Mouse (Mus musculus): ENCODE data around the gene Jaml. TPM values are rescaled to one million over a fixed set of nuclear protein-coding genes. Genes with fewer than 3 reads are reported as not detected.

Jaml gene
- polyA plus RNA-seq, 1 experiment = 3.8 TPM

GRCm38 (mm10) chr9:45055082-45055713 lies 23.8 kb upstream of the Jaml start, which contains the start of gene Mpzl3:
TSS of gene Mpzl3 (plus strand) at chr9:45055186.
- Histone ChIP-seq H3K27me3 (ENCODE audit: control insufficient read depth, insufficient read depth, low read length) (no peaks in the 10 kb centered on the region), H3K4me1 (ENCODE audit: control insufficient read depth, insufficient read depth, low read length) (peaks cover 6% of the 10 kb centered on the region; the same call in 1 of the 2 replicates), H3K27ac (ENCODE audit: insufficient read depth, low read length) (peak within 1 kb of the TSS; percentile 96), H3K4me3 (replicated peaks; ENCODE audit: insufficient read depth, low read depth, low read length) (peak within 1 kb of the TSS; percentile 93)
- WGBS = under 1% methylated on average over 33 of the region's 33 CpGs
- peak; percentile 89 to 90 for DNase-seq
- TF ChIP-seq CTCF (IDR thresholded peaks at IDR 0.05; ENCODE audit: borderline replicate concordance, insufficient read depth, low read depth, low read length) (no peak), POLR2A (IDR thresholded peaks at IDR 0.05; ENCODE audit: borderline replicate concordance, insufficient read depth, low read length) (peak; percentile 41; the same call in 1 of the 2 replicates)

GRCm38 (mm10) chr9:45058304-45058940 lies 20.6 kb upstream of the Jaml start:
- TF ChIP-seq POLR2A (IDR thresholded peaks at IDR 0.05; ENCODE audit: borderline replicate concordance, insufficient read depth, low read length) (no peak), CTCF (IDR thresholded peaks at IDR 0.05; ENCODE audit: borderline replicate concordance, insufficient read depth, low read depth, low read length) (no peak)
- Histone ChIP-seq H3K4me3 (replicated peaks; ENCODE audit: insufficient read depth, low read depth, low read length) (no peak overlapping the region), H3K27ac (ENCODE audit: insufficient read depth, low read length) (no peak overlapping the region), H3K27me3 (ENCODE audit: control insufficient read depth, insufficient read depth, low read length) (no peaks in the 10 kb centered on the region), H3K4me1 (ENCODE audit: control insufficient read depth, insufficient read depth, low read length) (peaks cover 9% of the 10 kb centered on the region; the same call in 1 of the 2 replicates)
- 64% methylated on average over 5 of the region's 5 CpGs for WGBS
- DNase-seq = no peak

- WGBS = 19% methylated on average over 7 of the region's 7 CpGs
- no peaks in the 10 kb centered on the region for H3K27me3 ChIP-seq (ENCODE audit: control insufficient read depth, insufficient read depth, low read length)
These were observed 18.8 kb upstream of the Jaml start for GRCm38 (mm10) chr9:45060151-45060550.

GRCm38 (mm10) chr9:45062677-45063076 lies 16.3 kb upstream of the Jaml start:
- WGBS = 64% methylated on average over 3 of the region's 3 CpGs
- no peak for TF ChIP-seq POLR2A (IDR thresholded peaks at IDR 0.05; ENCODE audit: borderline replicate concordance, insufficient read depth, low read length)
- TF ChIP-seq CTCF (IDR thresholded peaks at IDR 0.05; ENCODE audit: borderline replicate concordance, insufficient read depth, low read depth, low read length) = no peak
- Histone ChIP-seq H3K27me3 (ENCODE audit: control insufficient read depth, insufficient read depth, low read length) (no peaks in the 10 kb centered on the region), H3K4me1 (ENCODE audit: control insufficient read depth, insufficient read depth, low read length) (peaks cover 9% of the 10 kb centered on the region; the same call in 1 of the 2 replicates), H3K27ac (ENCODE audit: insufficient read depth, low read length) (no peak overlapping the region), H3K4me3 (replicated peaks; ENCODE audit: insufficient read depth, low read depth, low read length) (no peak overlapping the region)
- no peak for DNase-seq

More at GRCm38 (mm10) chr9:45060151-45060550, 18.8 kb upstream of the Jaml start:
- TF ChIP-seq POLR2A (IDR thresholded peaks at IDR 0.05; ENCODE audit: borderline replicate concordance, insufficient read depth, low read length) (no peak), CTCF (IDR thresholded peaks at IDR 0.05; ENCODE audit: borderline replicate concordance, insufficient read depth, low read depth, low read length) (no peak)
- DNase-seq = peak; percentile 46 to 60
- Histone ChIP-seq H3K27ac (ENCODE audit: insufficient read depth, low read length) (peak overlapping the region; percentile 59), H3K4me3 (replicated peaks; ENCODE audit: insufficient read depth, low read depth, low read length) (no peak overlapping the region), H3K4me1 (ENCODE audit: control insufficient read depth, insufficient read depth, low read length) (peaks cover 9% of the 10 kb centered on the region; the same call in 1 of the 2 replicates)

GRCm38 (mm10) chr9:45064421-45064820 lies 14.6 kb upstream of the Jaml start:
- Histone ChIP-seq H3K4me3 (replicated peaks; ENCODE audit: insufficient read depth, low read depth, low read length) (no peak overlapping the region), H3K27me3 (ENCODE audit: control insufficient read depth, insufficient read depth, low read length) (no peaks in the 10 kb centered on the region), H3K4me1 (ENCODE audit: control insufficient read depth, insufficient read depth, low read length) (peaks cover 9% of the 10 kb centered on the region; the same call in 1 of the 2 replicates), H3K27ac (ENCODE audit: insufficient read depth, low read length) (no peak overlapping the region)
- 89% methylated on average over 6 of the region's 6 CpGs for WGBS
- TF ChIP-seq CTCF (IDR thresholded peaks at IDR 0.05; ENCODE audit: borderline replicate concordance, insufficient read depth, low read depth, low read length) (no peak), POLR2A (IDR thresholded peaks at IDR 0.05; ENCODE audit: borderline replicate concordance, insufficient read depth, low read length) (no peak)
- DNase-seq = no peak

- DNase-seq = no peak
- Histone ChIP-seq H3K27me3 (ENCODE audit: control insufficient read depth, insufficient read depth, low read length) (no peaks in the 10 kb centered on the region), H3K27ac (ENCODE audit: insufficient read depth, low read length) (no peak overlapping the region), H3K4me1 (ENCODE audit: control insufficient read depth, insufficient read depth, low read length) (no peaks in the 10 kb centered on the region), H3K4me3 (replicated peaks; ENCODE audit: insufficient read depth, low read depth, low read length) (no peak overlapping the region)
- TF ChIP-seq CTCF (IDR thresholded peaks at IDR 0.05; ENCODE audit: borderline replicate concordance, insufficient read depth, low read depth, low read length) (no peak), POLR2A (IDR thresholded peaks at IDR 0.05; ENCODE audit: borderline replicate concordance, insufficient read depth, low read length) (no peak)
- 84% methylated on average over 4 of the region's 4 CpGs for WGBS
These were observed 12.2 kb upstream of the Jaml start for GRCm38 (mm10) chr9:45066735-45067134.

GRCm38 (mm10) chr9:45071800-45072199 lies 7.2 kb upstream of the Jaml start:
- WGBS = 59% methylated on average over 3 of the region's 3 CpGs
- H3K27me3 ChIP-seq (ENCODE audit: control insufficient read depth, insufficient read depth, low read length) = no peaks in the 10 kb centered on the region; the same call in 1 of the 2 replicates
- H3K27ac ChIP-seq (ENCODE audit: insufficient read depth, low read length) = no peak overlapping the region
- DNase-seq = no peak
- no peak for TF ChIP-seq POLR2A (IDR thresholded peaks at IDR 0.05; ENCODE audit: borderline replicate concordance, insufficient read depth, low read length)
- TF ChIP-seq CTCF (IDR thresholded peaks at IDR 0.05; ENCODE audit: borderline replicate concordance, insufficient read depth, low read depth, low read length) = no peak
- H3K4me3 ChIP-seq (replicated peaks; ENCODE audit: insufficient read depth, low read depth, low read length) = no peak overlapping the region
- H3K4me1 ChIP-seq (ENCODE audit: control insufficient read depth, insufficient read depth, low read length) = no peaks in the 10 kb centered on the region; the same call in 1 of the 2 replicates

Data from cerebellum, adult 2 months (tissue).